Mouse (Mus musculus): ENCODE results near the gene Nckap5.
"Not testable (repeated sequence)": the region's sequence is repeated elsewhere in the genome, so short reads cannot be mapped to it uniquely, and the experiment has no call there.

Gene Nckap5

GRCm38 (mm10) chr1:126830031-126830927 is at the start of gene Nckap5:
Nckap5 (minus strand) TSS chr1:126830799.
- peak; percentile 81 for ATAC-seq (ENCODE audit: low TSS enrichment)

- no peak for ATAC-seq (ENCODE audit: low TSS enrichment)
These were observed 46.9 kb upstream of the Nckap5 start for GRCm38 (mm10) chr1:126877495-126877894.

GRCm38 (mm10) chr1:126868372-126868771 is 37.8 kb upstream of the Nckap5 start:
- no peak for ATAC-seq (ENCODE audit: low TSS enrichment)

- ATAC-seq (ENCODE audit: low TSS enrichment) = no peak
These were observed 37.3 kb upstream of the Nckap5 start for GRCm38 (mm10) chr1:126867912-126868311.

GRCm38 (mm10) chr1:126865591-126866086 is 35.0 kb upstream of the Nckap5 start:
- peak; percentile 65; the same call in 1 of the 2 replicates for ATAC-seq (ENCODE audit: low TSS enrichment)

- ATAC-seq (ENCODE audit: low TSS enrichment) = no peak
These were observed 31.2 kb upstream of the Nckap5 start for GRCm38 (mm10) chr1:126861816-126862215.

GRCm38 (mm10) chr1:126860537-126860936 is 29.9 kb upstream of the Nckap5 start:
- no peak for ATAC-seq (ENCODE audit: low TSS enrichment)

- no peak for ATAC-seq (ENCODE audit: low TSS enrichment)
These were observed 18.9 kb upstream of the Nckap5 start for GRCm38 (mm10) chr1:126849481-126849880.

- no peak for ATAC-seq (ENCODE audit: low TSS enrichment)
These were observed 15.7 kb upstream of the Nckap5 start for GRCm38 (mm10) chr1:126846317-126846716.

GRCm38 (mm10) chr1:126832885-126833284 is 2.3 kb upstream of the Nckap5 start:
- ATAC-seq (ENCODE audit: low TSS enrichment) = no peak

- no peak for ATAC-seq (ENCODE audit: low TSS enrichment)
These were observed 1.6 kb downstream of the Nckap5 start for GRCm38 (mm10) chr1:126829031-126829430.

GRCm38 (mm10) chr1:126824841-126825240 is 5.8 kb downstream of the Nckap5 start:
- ATAC-seq (ENCODE audit: low TSS enrichment) = no peak

GRCm38 (mm10) chr1:126822246-126822645 is 8.4 kb downstream of the Nckap5 start:
- ATAC-seq (ENCODE audit: low TSS enrichment) = no peak

- no peak; the same call in 1 of the 2 replicates for ATAC-seq (ENCODE audit: low TSS enrichment)
These were observed 13.1 kb downstream of the Nckap5 start for GRCm38 (mm10) chr1:126817381-126818034.

- peak; percentile 50 for ATAC-seq (ENCODE audit: low TSS enrichment)
These were observed 23.5 kb downstream of the Nckap5 start for GRCm38 (mm10) chr1:126806994-126807611.

GRCm38 (mm10) chr1:126806548-126806947 is 24.1 kb downstream of the Nckap5 start:
- peak; percentile 84 for ATAC-seq (ENCODE audit: low TSS enrichment)

GRCm38 (mm10) chr1:126802405-126802804 is 28.2 kb downstream of the Nckap5 start:
- ATAC-seq (ENCODE audit: low TSS enrichment) = no peak

GRCm38 (mm10) chr1:126801706-126802105 is 28.9 kb downstream of the Nckap5 start:
- no peak for ATAC-seq (ENCODE audit: low TSS enrichment)

- peak; percentile 84 for ATAC-seq (ENCODE audit: low TSS enrichment)
These were observed 31.2 kb downstream of the Nckap5 start for GRCm38 (mm10) chr1:126799379-126799798.

- ATAC-seq (ENCODE audit: low TSS enrichment) = not testable (repeated sequence)
These were observed 50.2 kb downstream of the Nckap5 start for GRCm38 (mm10) chr1:126780354-126780941.

- peak; percentile 90 for ATAC-seq (ENCODE audit: low TSS enrichment)
These were observed 56.7 kb downstream of the Nckap5 start for GRCm38 (mm10) chr1:126773947-126774346.

GRCm38 (mm10) chr1:126766971-126767370 is 63.6 kb downstream of the Nckap5 start:
- no peak for ATAC-seq (ENCODE audit: low TSS enrichment)

Data from frontal cortex, adult (tissue).